Mouse (Mus musculus): Measurements from ENCODE around the gene Grcc10.

GRCm38 (mm10) chr6:124720904-124721303 is 20.3 kb downstream of the Grcc10 start:
- no peak for TF ChIP-seq CTCF (IDR thresholded peaks at IDR 0.05; ENCODE audit: low read depth, low read length)
- TF ChIP-seq POLR2A (IDR thresholded peaks at IDR 0.05; ENCODE audit: borderline replicate concordance, low read depth, low read length) = no peak
